Mouse (Mus musculus) limb, embryonic 12.5 days (tissue): Measurements from ENCODE around the gene Bcl2l12. TPM values are rescaled to one million over a fixed set of nuclear protein-coding genes. Genes with fewer than 3 reads are reported as not detected.
A peak's percentile ranks its signal among the peaks of the same experiment; 100 is the strongest.

Source experiments
- ATAC-seq: fragments of 200-750 bp; cut with Nextera tagmentation; 2 replicates; pipeline ENCODE4 v1.8.0; 2017; ENCODE audit warnings: low read depth, moderate TSS enrichment; ENCODE audit not compliant: insufficient number of reproducible peaks, insufficient read depth, low FRiP score, low TSS enrichment
- H3K27ac ChIP-seq: fragments of 300-500 bp; sonication (generic); 2 replicates; pipeline ENCODE4 v1.5.1; 2016; ENCODE audit warnings: mild to moderate bottlenecking, moderate library complexity
- H3K27me3 ChIP-seq: fragments of 300-500 bp; sonication (generic); 2 replicates; pipeline ENCODE4 v1.6.1; 2016; ENCODE audit warnings: mild to moderate bottlenecking, moderate library complexity
- H3K36me3 ChIP-seq: fragments of 300-500 bp; sonication (generic); 2 replicates; pipeline ENCODE4 v1.6.1; 2016; ENCODE audit warnings: mild to moderate bottlenecking, moderate library complexity
- H3K4me1 ChIP-seq: fragments of 300-500 bp; sonication (generic); replicated peaks from 2 replicates; pipeline ENCODE4 v1.6.1; 2016
- H3K4me2 ChIP-seq: fragments of 300-500 bp; sonication (generic); 2 replicates; pipeline ENCODE4 v1.6.1; 2016; ENCODE audit warnings: mild to moderate bottlenecking, moderate library complexity
- H3K4me3 ChIP-seq: fragments of 300-500 bp; sonication (generic); replicated peaks from 2 replicates; pipeline ENCODE4 v1.5.1; 2016; ENCODE audit warnings: mild to moderate bottlenecking
- H3K9ac ChIP-seq: fragments of 300-500 bp; sonication (generic); replicated peaks from 2 replicates; pipeline ENCODE4 v1.6.1; 2016; ENCODE audit warnings: mild to moderate bottlenecking, moderate library complexity
- H3K9me3 ChIP-seq: fragments of 300-500 bp; sonication (generic); 2 replicates; pipeline ENCODE4 v1.6.1; 2016; ENCODE audit warnings: mild to moderate bottlenecking, moderate library complexity
- WGBS: fragments of 180-500 bp; shearing (Covaris S2); methylation state at CpG from one replicate; pipeline ENCODE4 v1.1.7; 2016; 5-methylcytosine and 5-hydroxymethylcytosine counted together
- polyA plus RNA-seq: library from polyadenylated mRNA; unstranded; fragments of >200 nt; fragmentation: Nextera tagmentation; extraction: Ambion mirVana; gene quantifications from 2 replicates; pipeline ENCODE4 v1.2.1, GENCODE M21; 2016

The Bcl2l12 gene
- polyA plus RNA-seq, 1 experiment from 2014 or later = 96.8 TPM

DNA sequence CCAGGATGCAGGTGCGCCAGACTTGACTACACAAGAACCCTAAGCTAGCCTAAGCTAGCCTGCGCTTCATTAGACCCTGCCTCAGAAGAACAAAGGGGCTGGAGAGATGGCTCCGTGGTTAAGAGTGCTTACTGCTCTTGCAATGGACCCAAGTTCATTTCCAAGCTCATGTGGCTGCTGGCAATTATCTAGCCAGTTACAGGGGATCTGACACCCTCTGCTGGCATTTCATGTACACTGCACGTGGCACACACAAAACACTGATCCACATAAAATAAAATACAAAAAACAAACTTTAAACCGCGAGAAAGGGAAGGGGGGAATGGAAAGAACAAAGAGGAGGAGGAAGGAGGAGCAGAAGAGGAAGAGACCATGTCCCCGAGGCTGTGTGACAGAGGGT lies 40.3 kb downstream of the Bcl2l12 start:
- ATAC-seq = no peak
- no peaks in the 10 kb centered on the region for H3K4me1 ChIP-seq
- H3K9me3 ChIP-seq = no peaks in the 10 kb centered on the region
- no peak overlapping the region for H3K27ac ChIP-seq
- no peak overlapping the region for H3K4me2 ChIP-seq
- H3K27me3 ChIP-seq = 0 out of 2 replicates have a peak, but pooled peaks cover 4% of the 10 kb centered on the region
- peaks cover 39% of the 10 kb centered on the region for H3K36me3 ChIP-seq
- H3K9ac ChIP-seq = no peak overlapping the region
- no peak overlapping the region for H3K4me3 ChIP-seq
- 62% methylated on average over 7 of the region's 7 CpGs for WGBS

DNA sequence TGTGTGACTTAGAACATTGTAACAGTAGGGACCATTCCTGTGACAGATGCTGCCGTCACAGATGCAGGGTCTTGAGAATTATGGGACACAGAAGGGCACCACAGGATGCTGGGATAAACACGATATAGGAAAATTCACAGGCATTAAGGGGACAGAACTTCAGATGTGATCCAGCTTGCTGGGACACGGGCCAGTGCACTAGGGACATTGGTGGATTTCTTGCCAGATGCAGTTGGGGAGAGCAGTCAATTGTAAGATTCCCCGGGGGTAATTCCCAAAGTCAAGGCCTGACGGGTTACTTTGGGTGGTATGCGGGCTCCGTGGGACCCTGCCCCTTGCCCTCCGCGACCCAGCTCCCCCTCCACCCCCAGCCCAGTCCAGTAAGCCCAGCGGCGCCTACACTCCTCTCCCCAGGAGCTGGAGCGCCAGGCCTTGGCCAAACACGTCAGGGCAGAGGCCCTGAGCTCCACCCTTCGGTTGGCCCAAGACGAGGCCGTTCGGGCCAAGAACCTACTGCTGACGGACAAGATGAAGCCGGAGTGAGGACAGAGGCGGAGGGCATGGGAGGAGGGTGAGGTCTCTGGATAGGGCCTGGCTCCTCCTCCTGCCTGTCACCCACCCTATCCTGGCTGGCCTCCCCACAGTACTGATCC lies 41.2 kb downstream of the Bcl2l12 start:
- ATAC-seq = no peak
- Histone ChIP-seq H3K9ac (no peak overlapping the region), H3K27me3 (0 out of 2 replicates have a peak, but pooled peaks cover 4% of the 10 kb centered on the region), H3K36me3 (peaks cover 31% of the 10 kb centered on the region), H3K4me1 (peaks cover under 1% of the 10 kb centered on the region), H3K27ac (no peak overlapping the region), H3K4me3 (no peak overlapping the region), H3K4me2 (no peak overlapping the region), H3K9me3 (no peaks in the 10 kb centered on the region)
- 71% methylated on average over 20 of the region's 20 CpGs for WGBS

DNA sequence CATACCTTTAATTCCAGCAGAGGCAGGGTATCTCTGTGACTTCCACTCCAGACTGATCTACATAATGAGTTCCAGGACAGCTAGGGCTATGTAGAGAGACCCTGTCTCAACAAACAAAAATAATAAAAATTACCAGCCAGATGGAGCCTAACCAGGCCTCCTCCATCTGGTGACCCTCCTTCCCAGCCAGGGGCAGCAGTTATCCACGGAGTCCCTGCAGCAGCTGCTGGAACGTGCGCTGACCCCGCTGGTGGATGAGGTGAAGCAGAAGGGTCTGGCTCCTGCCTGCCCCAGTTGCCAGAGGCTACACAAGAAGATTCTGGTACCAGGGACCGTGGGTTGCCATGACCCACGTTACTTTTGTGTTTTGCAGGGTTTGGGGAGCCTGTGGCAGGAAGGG lies 42.2 kb downstream of the Bcl2l12 start:
- 49% methylated on average over 6 of the region's 6 CpGs for WGBS
- peaks cover 21% of the 10 kb centered on the region for H3K36me3 ChIP-seq
- no peak overlapping the region for H3K27ac ChIP-seq
- ATAC-seq = no peak
- peaks cover 13% of the 10 kb centered on the region for H3K27me3 ChIP-seq
- no peaks in the 10 kb centered on the region for H3K9me3 ChIP-seq
- no peak overlapping the region for H3K4me2 ChIP-seq
- H3K4me1 ChIP-seq = peaks cover 10% of the 10 kb centered on the region
- H3K9ac ChIP-seq = no peak overlapping the region
- no peak overlapping the region for H3K4me3 ChIP-seq

GRCm38 (mm10) chr7:44955628-44956027 lies 42.9 kb downstream of the Bcl2l12 start:
- H3K9me3 ChIP-seq = no peaks in the 10 kb centered on the region
- H3K36me3 ChIP-seq = peaks cover 14% of the 10 kb centered on the region
- H3K27ac ChIP-seq = no peak overlapping the region
- H3K4me3 ChIP-seq = no peak overlapping the region
- H3K27me3 ChIP-seq = peaks cover 19% of the 10 kb centered on the region
- peaks cover 10% of the 10 kb centered on the region for H3K4me1 ChIP-seq
- no peak overlapping the region for H3K9ac ChIP-seq
- no peak for ATAC-seq
- 55% methylated on average over 5 of the region's 5 CpGs for WGBS
- no peak overlapping the region for H3K4me2 ChIP-seq

- WGBS = 82% methylated on average over 12 of the region's 12 CpGs
- Histone ChIP-seq H3K9me3 (no peaks in the 10 kb centered on the region), H3K4me1 (peaks cover 10% of the 10 kb centered on the region), H3K4me2 (no peak overlapping the region), H3K9ac (no peak overlapping the region), H3K27me3 (peaks cover 32% of the 10 kb centered on the region), H3K36me3 (peaks cover 4% of the 10 kb centered on the region; the same call in 1 of the 2 replicates), H3K4me3 (no peak overlapping the region), H3K27ac (no peak overlapping the region)
- no peak for ATAC-seq
These were observed 44.2 kb downstream of the Bcl2l12 start for GRCm38 (mm10) chr7:44954091-44954885.

- H3K36me3 ChIP-seq = no peaks in the 10 kb centered on the region
- 0 out of 2 replicates have a peak overlapping the region, but pooled peaks have one; percentile 3 for H3K4me3 ChIP-seq
- H3K9me3 ChIP-seq = no peaks in the 10 kb centered on the region
- peaks cover 36% of the 10 kb centered on the region for H3K27me3 ChIP-seq
- H3K4me2 ChIP-seq = no peak overlapping the region
- H3K9ac ChIP-seq = no peak overlapping the region
- no peak for ATAC-seq
- peaks cover 10% of the 10 kb centered on the region for H3K4me1 ChIP-seq
- 55% methylated on average over 14 of the region's 14 CpGs for whole genome bisulfite sequencing
- no peak overlapping the region for H3K27ac ChIP-seq
These were observed 45.0 kb downstream of the Bcl2l12 start for GRCm38 (mm10) chr7:44953561-44953960.

DNA sequence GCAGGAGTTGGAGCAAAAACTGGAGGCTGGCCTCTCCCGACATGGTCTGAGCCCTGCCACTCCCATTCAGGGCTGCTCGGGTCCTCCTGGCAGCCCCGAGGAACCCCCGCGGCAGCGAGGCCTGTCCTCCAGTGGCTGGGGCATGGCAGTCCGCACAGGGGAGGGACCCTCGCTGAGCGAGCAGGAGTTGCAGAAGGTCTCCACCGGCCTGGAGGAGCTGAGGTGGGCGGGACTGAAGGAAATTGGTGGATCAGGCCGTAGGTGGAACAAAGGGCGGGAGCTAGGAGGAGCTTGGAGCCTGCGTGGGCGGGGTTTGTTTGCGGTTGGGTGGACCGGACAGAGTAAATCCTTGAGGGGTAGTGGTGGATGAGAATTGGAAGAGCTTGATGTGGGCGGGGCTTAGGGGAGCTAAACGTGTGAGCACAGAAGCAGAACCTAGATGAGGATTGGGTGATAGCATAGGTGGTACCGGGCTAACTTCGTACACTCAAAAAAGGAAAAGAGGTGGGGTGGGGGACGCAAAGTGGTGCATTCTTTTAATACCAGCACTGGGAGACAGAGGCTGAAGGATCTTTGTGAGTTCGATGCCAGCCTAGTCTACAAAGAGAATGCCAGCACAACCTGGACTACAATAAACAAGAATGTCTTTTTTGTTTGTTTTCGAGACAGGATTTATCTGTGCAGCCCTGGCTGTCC lies 45.8 kb downstream of the Bcl2l12 start:
- Histone ChIP-seq H3K27ac (0 out of 2 replicates have a peak overlapping the region, but pooled peaks have one; percentile 4), H3K9ac (peak overlapping the region; percentile 42), H3K27me3 (peaks cover 42% of the 10 kb centered on the region), H3K4me2 (peak overlapping the region; percentile 72), H3K4me3 (peak overlapping the region; percentile 42), H3K4me1 (peaks cover 10% of the 10 kb centered on the region), H3K36me3 (no peaks in the 10 kb centered on the region), H3K9me3 (no peaks in the 10 kb centered on the region)
- WGBS = 6% methylated on average over 24 of the region's 24 CpGs
- ATAC-seq = peak; percentile 78

GRCm38 (mm10) chr7:44951960-44952359 lies 46.6 kb downstream of the Bcl2l12 start:
- Histone ChIP-seq H3K27ac (no peak overlapping the region), H3K9me3 (no peaks in the 10 kb centered on the region), H3K4me1 (peaks cover 10% of the 10 kb centered on the region), H3K9ac (peak overlapping the region; percentile 42; the same call in 1 of the 2 replicates), H3K36me3 (no peaks in the 10 kb centered on the region), H3K4me3 (peak overlapping the region; percentile 42), H3K27me3 (peaks cover 42% of the 10 kb centered on the region), H3K4me2 (peak overlapping the region; percentile 72)
- ATAC-seq = 0 out of 2 replicates have a peak, but pooled peaks have one; percentile 59
- 2% methylated on average over 10 of the region's 10 CpGs for WGBS

DNA sequence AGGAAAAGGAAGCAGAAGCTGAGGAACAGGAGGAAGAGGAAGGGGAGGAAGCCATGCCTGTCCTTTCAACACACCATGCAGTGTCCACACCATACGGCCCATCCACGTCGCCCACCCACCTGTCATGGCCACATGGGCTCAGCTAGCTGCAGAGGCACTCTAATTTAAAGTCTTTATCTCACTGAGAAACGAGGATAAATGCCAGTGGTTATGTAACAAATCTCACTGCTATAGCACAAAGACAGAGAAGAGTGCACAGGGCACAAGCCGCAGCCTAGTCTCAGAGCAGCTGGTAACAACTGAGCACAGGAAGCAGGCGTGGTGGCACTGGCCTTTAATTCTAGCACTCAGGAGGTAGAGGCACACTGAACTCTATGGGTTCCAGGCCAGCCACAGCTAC lies 48.6 kb downstream of the Bcl2l12 start:
- no peaks in the 10 kb centered on the region for H3K9me3 ChIP-seq
- H3K27ac ChIP-seq = no peak overlapping the region
- no peak for ATAC-seq
- H3K27me3 ChIP-seq = peaks cover 42% of the 10 kb centered on the region
- no peak overlapping the region for H3K4me3 ChIP-seq
- no peaks in the 10 kb centered on the region for H3K36me3 ChIP-seq
- no peak overlapping the region for H3K9ac ChIP-seq
- no peak overlapping the region for H3K4me2 ChIP-seq
- WGBS = 63% methylated on average over 6 of the region's 6 CpGs
- H3K4me1 ChIP-seq = peaks cover 10% of the 10 kb centered on the region

- Histone ChIP-seq H3K27me3 (no peaks in the 10 kb centered on the region; the same call in none of the 2 replicates), H3K9me3 (no peaks in the 10 kb centered on the region), H3K27ac (no peak within 1 kb of the TSS), H3K4me3 (no peak within 1 kb of the TSS), H3K9ac (no peak within 1 kb of the TSS), H3K4me2 (no peak within 1 kb of the TSS), H3K36me3 (no peaks in the 10 kb centered on the region), H3K4me1 (no peaks in the 10 kb centered on the region)
- no peak for ATAC-seq
- WGBS = 77% methylated on average over 7 of the region's 7 CpGs
These were observed 55.6 kb downstream of the Bcl2l12 start, which contains the start of gene Tsks for GRCm38 (mm10) chr7:44942904-44943303. TSS of gene Tsks (plus strand) at chr7:44943204.
